Mouse (Mus musculus) layer of hippocampus, adult 2 months (tissue): ENCODE results near the gene Tomm40. TPM values are rescaled to one million over a fixed set of nuclear protein-coding genes. Genes with fewer than 3 reads are reported as not detected.

Source experiments
- DNase-seq, 2 experiments: peaks; one replicate each; pipeline ENCODE4 v3.0.0; 2022; ENCODE audit warnings: low spot score in 2 of 2
- H3K27ac ChIP-seq: fragments of 200-600 bp; 2 replicates; pipeline ENCODE4 v1.8.1; 2022
- H3K4me3 ChIP-seq: fragments of 200-600 bp; 2 replicates; pipeline ENCODE4 v1.8.1; 2022; ENCODE audit warnings: mild to moderate bottlenecking
- CTCF ChIP-seq: fragments of 200-600 bp; conservative IDR thresholded peaks from 2 replicates; pipeline ENCODE4 v1.8.1; 2022; ENCODE audit warnings: antibody characterized with exemption, mild to moderate bottlenecking, moderate library complexity
- total RNA-seq, 2 experiments: library from RNA; stranded (reverse); gene quantifications; 2 replicates each; pipeline ENCODE4 v1.2.3; 2021

Tomm40 gene
- total RNA-seq, 2 experiments from 2014 or later: 110 TPM

DNA sequence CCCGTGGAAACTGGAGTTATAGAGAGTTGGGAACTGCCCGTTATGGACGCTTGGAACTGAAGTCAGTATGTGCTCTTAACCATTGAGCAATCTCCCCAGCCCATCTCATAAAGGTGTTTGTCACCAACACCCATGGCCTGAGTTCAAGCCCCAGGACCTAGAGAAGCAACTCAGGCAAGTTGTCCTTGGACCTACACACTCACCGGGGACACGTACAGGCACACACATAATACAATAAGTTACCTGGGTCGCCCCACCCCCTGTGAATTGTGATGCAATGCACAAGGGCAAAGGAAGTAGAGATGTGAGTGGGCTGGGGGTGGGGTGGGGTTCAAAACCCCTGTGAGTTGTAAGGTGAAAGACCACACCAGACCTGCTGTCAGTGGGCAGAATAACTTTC, 28.7 kb downstream of the Tomm40 start:
- TF ChIP-seq CTCF: no peak
- DNase-seq: no peak
- no peak overlapping the region for H3K4me3 ChIP-seq
- H3K27ac ChIP-seq: no peak overlapping the region

DNA sequence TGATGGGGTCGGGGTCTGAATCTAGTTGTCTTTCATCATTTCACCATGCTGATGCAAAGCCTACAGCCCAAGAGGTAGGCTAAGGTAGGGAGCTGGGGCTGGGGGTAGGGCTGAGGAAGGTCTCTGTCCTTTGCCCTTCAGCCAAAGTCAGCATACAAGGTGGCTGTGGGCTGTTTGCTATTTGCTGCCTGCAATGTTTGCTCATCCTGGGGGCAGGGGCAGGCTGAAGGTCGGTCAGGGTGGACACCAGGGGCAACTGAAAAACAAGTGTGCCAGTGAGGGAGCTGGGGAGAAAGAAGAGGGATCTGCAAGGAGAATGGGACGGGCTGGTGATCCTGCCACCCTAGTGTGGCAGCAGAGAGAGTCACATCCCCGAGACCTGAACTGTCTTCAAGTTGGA, 29.9 kb downstream of the Tomm40 start:
- DNase-seq: no peak

DNA sequence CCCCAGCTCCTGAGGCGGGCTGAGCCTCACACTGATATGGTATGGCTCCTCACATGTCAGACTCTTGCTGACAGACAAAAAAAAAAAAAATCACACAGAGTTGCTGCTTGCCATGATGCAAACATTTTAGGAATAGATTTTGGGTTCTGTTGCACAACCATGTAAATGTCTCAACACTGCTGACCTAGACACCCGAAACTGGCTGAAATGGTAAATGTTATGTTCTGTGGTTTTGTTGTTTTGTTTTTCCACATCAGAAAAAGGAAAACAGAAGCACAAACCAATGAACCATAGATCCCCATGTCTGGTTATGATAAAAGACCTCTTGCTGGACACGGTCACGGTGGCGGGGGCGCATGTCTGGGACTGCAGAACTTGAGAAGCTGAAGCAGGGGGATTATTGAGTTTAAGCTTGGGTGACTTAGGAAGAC, 31.5 kb downstream of the Tomm40 start:
- DNase-seq: no peak
- no peak for TF ChIP-seq CTCF
- H3K27ac ChIP-seq: no peak overlapping the region
- H3K4me3 ChIP-seq: no peak overlapping the region

More for the DNA sequence above, 29.9 kb downstream of the Tomm40 start:
- no peak overlapping the region for H3K27ac ChIP-seq
- no peak overlapping the region for H3K4me3 ChIP-seq
- TF ChIP-seq CTCF: no peak

DNA sequence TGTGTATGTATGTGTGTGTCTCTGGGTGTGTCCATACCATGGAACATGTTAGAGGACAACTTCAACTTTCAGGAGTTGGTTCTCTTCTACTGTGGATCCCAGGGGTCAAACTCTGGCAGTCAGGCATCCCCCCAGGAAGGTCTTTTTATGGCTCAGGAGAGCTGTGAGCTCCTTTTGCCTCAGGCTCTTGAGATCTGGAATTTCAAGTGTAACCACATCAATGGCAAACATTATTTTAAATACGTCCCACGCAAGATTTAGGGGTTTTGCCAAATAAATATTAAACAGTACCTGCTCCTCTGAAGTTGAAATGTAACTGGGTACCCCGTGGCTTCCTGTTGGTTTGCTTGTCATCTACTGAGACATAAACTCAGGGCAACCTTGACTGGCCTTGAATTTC, 32.3 kb downstream of the Tomm40 start:
- no peak for TF ChIP-seq CTCF
- Histone ChIP-seq H3K27ac (no peak overlapping the region), H3K4me3 (no peak overlapping the region)
- no peak for DNase-seq

DNA sequence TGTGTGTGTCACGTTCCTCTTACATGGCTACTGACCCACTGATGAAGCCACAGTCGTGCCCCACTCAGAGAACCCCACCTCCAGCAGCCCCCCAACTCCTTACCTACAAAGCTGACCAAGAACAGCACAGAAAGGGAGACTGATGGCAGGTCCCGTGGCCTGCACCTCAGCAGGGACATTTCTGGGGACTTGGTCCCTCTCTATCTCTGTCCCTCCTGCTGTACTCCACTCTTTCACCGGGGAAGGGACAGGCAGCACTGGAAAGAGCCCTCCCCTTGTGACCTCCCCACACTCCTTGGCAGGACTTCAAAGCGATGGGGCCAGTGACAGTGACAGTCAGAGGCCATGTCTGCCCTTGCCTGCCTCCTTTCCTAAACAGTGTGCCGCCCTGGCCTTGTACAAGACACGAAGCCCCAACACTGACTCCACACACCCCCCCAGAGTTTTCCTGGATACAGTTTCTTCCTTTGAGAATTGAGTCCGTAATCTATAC, 34.0 kb downstream of the Tomm40 start, which contains the start of the genes Gm44805 and Apoc4:
Gene Gm44805 (minus strand): TSS at position 222 of the 493 bp plus-strand sequence.
Gene Apoc4 (minus strand): TSS at position 278 of the 493 bp plus-strand sequence.
- Histone ChIP-seq H3K27ac (no peak within 1 kb of the TSS), H3K4me3 (no peak within 1 kb of the TSS)
- no peak for TF ChIP-seq CTCF

DNA sequence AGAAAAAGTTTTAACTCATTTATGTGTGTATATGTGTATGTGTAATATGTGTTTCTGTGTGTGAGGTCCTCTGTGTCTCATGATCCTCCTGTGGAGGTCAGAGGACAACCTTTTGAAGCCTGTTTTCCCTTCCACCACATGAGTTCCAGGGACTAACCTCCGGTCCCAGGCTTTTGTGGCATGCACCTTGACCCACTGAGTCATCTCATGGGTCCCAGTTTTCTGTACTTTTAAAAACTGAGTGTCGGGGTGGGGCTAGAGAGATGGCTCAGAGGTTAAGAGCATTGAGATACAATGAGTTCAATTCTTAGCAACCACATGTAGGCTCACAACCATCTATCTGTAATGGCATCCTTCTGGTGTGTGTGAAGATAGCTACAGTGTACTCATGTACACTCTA, 34.5 kb downstream of the Tomm40 start:
- no peak for TF ChIP-seq CTCF
- H3K27ac ChIP-seq: no peak overlapping the region
- no peak for DNase-seq
- H3K4me3 ChIP-seq: no peak overlapping the region

More for the DNA sequence above, 34.0 kb downstream of the Tomm40 start, which contains the start of the genes Gm44805 and Apoc4:
- DNase-seq: no peak

DNA sequence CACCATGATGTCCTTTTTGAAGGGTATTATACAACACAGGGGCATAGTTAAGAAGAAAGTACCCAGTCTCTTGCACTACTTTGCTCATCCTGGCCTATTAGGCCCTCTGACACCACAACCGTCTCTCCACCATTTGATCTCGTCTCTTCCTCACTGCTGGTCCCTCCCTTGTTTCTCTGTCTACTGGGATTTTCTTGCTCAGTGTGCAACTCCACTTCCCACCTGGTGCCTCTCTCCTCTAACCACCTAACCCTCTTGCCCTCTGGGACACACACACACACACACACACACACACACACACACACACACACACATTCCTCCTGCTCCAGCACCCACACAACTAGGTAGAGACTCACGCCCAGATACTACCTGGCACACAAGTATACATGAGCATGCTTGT, 36.3 kb downstream of the Tomm40 start:
- no peak overlapping the region for H3K4me3 ChIP-seq

DNA sequence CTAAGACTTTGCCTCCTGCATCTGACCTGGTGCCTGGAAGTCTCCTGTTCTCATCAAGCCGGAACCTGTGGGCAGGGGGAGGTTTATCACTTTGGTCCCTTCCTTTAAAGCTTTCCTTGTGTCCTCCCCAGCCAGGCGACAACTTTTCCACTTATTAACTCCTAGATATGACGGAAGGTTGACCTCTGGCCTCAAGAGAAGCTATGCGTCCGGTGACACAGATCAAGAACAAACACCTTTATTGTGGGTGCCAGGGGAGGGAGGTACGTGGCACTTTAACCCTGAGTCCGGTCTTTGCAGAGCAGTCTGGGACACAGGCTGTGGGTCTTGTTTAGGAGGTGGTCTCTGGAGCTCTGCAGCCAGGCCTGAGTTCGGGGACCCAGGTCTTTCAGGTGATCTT, 37.4 kb downstream of the Tomm40 start, which contains the start of gene Apoc2:
Gene Apoc2 (minus strand): TSS at position 70 of the 400 bp plus-strand sequence.
- DNase-seq: no peak
- Histone ChIP-seq H3K4me3 (no peak within 1 kb of the TSS), H3K27ac (no peak within 1 kb of the TSS)
- TF ChIP-seq CTCF: no peak

More for the DNA sequence above, 36.3 kb downstream of the Tomm40 start:
- TF ChIP-seq CTCF: no peak
- DNase-seq: no peak
- no peak overlapping the region for H3K27ac ChIP-seq

DNA sequence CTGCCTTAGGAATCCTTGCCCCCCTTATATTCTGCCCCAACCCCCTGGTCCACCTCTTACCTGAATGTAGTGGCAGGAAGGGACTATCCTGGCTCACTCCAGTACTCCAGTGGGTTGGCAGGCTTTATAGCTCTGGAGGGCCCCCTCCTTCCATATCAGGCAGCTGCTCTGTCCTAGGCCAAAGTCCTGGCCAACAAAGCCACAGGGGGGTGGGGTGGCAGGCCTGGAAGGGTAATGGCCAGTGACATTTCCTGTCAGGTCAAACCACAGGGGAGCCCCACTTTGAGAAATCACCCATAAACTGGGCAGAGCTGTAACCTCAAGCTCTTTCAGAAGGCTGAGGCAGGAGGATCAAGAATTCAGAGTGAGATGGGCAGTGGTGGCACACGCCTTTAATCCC, 38.6 kb downstream of the Tomm40 start:
- no peak for TF ChIP-seq CTCF
- no peak overlapping the region for H3K4me3 ChIP-seq
- no peak overlapping the region for H3K27ac ChIP-seq
- DNase-seq: no peak

DNA sequence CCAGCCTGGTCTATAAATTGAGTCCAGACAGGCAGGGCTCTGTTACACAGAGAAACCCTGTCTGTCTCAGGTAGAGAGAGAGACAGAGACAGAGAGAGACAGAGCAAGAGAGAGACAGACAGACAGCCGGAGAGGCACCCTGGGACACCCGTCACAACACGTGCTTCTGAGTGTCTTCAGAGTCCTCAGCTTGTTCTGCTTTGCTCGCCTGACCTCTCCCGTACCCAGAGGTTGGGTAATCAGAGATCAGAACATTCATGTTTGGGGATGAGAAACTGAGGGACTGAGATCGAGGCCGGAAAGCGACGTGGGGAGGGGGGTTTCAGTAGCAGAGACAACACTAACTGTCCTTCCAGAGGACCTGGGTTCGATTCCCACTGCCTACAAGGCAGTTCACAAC, 39.4 kb downstream of the Tomm40 start:
- no peak for TF ChIP-seq CTCF
- Histone ChIP-seq H3K27ac (no peak overlapping the region), H3K4me3 (no peak overlapping the region)
- no peak for DNase-seq

DNA sequence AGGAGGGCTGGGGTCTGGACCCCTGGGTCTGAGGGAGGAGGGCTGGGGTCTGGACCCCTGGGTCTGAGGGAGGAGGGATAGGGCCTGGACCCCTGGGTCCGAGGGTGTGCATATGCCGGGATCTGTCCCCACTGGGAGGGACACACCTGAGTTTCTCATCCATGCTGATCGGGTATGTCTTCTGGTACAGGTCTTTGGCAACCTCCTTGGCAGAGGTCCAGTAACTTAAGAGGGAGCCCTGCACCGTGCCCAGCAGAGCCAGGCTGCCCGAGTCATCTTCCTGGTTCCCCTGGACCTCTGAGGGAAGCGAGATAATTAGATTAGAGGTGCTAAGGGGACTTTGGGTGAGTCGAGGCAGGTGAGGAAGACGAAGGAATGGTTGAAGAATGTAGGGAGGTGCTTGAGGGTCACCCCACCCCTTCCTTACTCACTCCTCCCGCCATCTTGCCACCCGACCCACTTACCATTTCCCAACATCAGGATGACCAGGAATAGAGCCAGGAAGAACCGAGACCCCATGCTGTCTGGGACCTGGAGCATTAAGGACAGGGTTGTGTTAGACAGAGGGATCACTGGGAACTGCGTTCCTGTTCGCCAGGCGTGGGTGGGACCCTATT, 42.0 kb downstream of the Tomm40 start:
- H3K4me3 ChIP-seq: no peak overlapping the region
- H3K27ac ChIP-seq: no peak overlapping the region
- no peak for DNase-seq
- no peak for TF ChIP-seq CTCF

DNA sequence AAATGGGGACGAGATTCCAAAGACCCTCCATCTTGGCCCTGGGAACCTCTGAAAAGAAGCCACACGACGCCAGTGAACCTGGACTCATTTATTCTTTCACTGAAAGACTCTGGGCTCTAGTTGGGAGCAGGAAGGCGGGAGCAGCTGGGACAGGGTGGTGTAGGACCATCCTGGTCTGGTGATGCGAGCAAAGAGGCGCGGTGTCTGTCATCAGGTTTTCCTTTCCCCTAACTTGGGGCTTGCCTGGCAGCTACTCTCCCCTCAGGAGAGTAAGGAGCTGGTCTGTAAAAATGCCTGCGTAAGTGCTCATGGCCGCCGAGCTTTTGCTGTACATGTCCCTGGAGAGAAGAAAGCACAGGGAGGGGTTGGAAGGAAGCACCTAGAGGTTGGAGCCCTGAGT, 43.7 kb downstream of the Tomm40 start:
- H3K27ac ChIP-seq: no peak overlapping the region
- DNase-seq: no peak

DNA sequence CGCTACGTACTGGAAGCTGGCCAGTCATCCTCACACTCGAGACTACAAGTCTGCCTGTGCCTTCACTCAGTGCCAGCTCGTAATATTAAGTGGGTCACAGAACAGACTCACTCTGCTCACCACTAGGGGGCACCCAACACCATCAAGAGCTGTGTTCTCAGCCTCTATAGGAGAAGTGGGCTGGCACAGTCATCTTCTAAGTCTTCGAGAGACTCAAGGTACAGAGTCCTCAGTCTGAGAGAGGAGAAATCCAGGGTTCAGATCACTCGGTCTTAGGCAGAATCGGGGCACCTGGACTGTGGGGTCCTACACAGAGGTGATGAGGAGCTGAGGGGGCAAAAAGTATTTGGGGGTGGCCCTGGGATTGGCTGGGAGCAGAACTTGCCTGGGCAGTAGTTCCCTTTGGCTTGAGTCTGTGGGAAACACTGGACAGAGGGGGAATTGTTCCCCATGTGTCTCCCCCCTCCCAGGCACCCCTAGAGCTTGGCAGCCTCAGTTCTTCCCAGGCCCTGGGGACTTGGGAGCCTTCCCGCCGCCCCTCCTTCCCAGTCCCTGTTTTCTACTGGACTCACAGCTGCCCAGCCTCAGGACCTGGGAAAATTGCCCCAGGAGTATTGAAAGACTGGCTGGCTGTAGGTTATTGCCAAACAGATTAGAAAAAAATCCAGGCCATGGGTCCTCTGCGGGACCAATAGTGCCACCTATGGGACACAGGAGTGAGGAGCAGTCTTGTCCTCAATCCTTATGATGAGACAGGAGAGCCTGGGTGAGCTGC, 46.1 kb downstream of the Tomm40 start:
- peak; percentile 94 to 96 for DNase-seq
- Histone ChIP-seq H3K27ac (peak overlapping the region; percentile 80), H3K4me3 (no peak overlapping the region)
- TF ChIP-seq CTCF: peak; percentile 84

More for the DNA sequence above, 43.7 kb downstream of the Tomm40 start:
- H3K4me3 ChIP-seq: no peak overlapping the region
- TF ChIP-seq CTCF: no peak
